Mouse (Mus musculus) thymus, postnatal 25 days (tissue): ENCODE results near the gene Tnpo2.
A peak's percentile ranks its signal among the peaks of the same experiment; 100 is the strongest.
"Not testable (repeated sequence)": the region's sequence is repeated elsewhere in the genome, so short reads cannot be mapped to it uniquely, and the experiment has no call there.

ENCODE experiments used
- DNase-seq: peaks from one replicate; pipeline ENCODE4 v3.0.0; 2022

Gene Tnpo2

DNA sequence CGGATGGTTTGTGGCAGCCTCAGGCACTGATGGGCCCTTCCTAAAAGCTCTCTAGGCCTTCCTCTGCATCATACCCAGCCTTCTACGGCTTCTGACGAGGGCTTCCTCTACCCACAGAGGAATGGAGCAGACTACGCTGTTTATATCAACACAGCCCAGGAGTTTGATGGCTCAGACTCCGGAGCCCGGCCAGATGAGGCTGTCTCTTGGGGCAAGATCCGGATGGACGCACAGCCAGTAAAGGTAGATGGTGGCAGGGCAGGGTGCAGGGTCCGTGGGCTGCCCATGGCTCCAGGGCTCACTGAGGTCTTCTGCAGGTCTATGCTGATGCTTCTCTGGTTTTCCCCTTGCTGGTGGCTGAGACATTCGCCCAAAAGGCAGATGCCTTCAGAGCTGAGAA, 37.9 kb downstream of the Tnpo2 start:
- no peak for DNase-seq

GRCm38 (mm10) chr8:85076001-85076400, 39.3 kb downstream of the Tnpo2 start:
- DNase-seq = no peak

GRCm38 (mm10) chr8:85076993-85077392, 40.3 kb downstream of the Tnpo2 start:
- DNase-seq = peak; percentile 76

- no peak for DNase-seq
Observed at GRCm38 (mm10) chr8:85080214-85080531, 43.5 kb downstream of the Tnpo2 start.

DNA sequence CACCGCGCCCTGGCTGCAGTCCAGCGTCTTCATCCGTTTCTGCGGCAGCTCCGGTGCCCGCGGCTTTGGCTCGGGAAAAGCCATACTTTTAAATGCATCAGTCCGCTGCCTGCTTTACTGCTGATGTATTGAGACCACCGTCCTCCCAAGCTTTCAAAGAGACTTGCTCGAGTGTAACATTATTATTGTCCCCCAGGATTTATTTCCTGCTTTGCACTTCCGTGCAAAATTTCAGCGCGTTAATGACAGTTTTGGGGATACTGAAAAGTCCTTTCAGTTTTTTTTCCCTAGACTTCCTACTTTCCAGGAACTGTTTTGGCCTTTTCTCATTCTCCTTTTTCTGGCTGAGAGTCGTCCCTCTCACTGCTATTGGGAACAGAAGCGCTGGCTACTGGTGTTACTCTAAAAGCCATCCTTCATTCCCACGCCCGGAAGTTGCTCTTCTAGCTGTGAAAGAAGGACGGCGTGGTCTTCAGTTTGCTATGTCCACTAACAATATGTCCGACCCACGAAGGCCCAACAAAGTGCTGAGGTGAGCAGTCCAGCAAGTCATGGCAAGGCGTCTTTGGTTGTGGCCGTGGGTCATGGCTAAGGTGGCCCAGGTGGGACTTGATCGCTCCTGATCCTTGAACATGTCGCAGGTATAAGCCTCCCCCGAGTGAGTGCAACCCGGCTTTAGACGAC, 44.0 kb downstream of the Tnpo2 start, which contains the start of gene Wdr83os:
Gene Wdr83os, plus strand, starts transcription at position 209 of the 684 bp plus-strand sequence.
- peak; percentile 51 for DNase-seq

GRCm38 (mm10) chr8:85081216-85081555, 44.5 kb downstream of the Tnpo2 start, which contains the start of gene Wdr83:
TSS of gene Wdr83 (minus strand) at chr8:85081306.
- peak; percentile 80 for DNase-seq

DNA sequence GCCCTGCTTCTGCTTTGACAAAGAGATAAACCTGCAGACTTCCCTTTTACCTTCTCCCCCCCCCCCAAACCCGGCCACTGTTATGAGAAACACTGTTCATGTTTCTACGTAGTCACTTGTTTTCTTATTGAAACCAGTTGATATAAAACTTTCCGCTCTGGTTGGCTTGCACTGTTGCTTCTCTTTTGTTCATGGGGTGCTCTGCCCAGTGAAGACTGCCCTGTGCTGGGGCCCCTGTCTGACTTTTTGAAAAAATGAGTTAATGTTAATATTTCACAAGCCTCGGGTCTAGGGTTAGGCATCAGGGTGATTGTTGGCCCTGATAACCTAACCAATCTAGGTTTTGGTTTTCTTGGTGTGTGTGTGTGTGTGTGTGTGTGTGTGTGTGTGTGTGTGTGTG, 45.5 kb downstream of the Tnpo2 start:
- DNase-seq = not testable (repeated sequence)

DNA sequence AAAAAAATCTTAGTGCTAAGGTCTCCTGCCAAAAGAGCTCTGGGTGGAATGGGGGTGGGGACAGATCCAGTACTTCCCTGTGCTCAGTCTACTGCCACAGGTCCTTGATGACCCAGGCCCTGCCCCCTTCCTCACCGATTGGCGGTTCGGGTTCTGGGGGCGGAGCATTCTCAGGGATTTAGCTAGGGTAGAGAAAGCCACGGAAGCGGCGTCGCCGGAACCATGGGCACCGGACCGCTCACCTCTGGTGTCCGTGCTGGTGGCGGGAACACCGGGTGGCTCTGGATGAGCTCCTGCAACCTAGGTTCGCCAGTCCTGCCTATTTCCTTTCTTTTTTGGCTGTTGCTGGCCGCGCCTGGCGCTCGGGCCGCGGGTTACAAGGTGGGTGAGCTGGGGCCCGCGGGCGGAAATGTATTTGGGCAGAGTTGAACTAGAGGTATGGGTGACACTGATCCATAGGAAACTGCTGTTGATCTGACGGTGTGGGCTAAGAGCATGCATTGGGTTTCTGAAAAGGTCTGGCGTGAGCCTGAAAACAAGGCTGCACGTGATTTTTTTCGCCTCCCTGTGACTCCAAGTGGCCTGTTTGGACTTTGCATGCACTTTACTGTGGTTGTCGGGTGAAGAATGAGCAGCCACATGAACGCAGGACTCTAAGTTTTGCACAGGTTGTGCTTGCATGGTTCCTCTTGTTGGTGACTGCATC, 46.5 kb downstream of the Tnpo2 start, which contains the start of gene Man2b1:
Gene Man2b1, plus strand, starts transcription at position 163 of the 706 bp plus-strand sequence.
- peak; percentile 87 for DNase-seq

DNA sequence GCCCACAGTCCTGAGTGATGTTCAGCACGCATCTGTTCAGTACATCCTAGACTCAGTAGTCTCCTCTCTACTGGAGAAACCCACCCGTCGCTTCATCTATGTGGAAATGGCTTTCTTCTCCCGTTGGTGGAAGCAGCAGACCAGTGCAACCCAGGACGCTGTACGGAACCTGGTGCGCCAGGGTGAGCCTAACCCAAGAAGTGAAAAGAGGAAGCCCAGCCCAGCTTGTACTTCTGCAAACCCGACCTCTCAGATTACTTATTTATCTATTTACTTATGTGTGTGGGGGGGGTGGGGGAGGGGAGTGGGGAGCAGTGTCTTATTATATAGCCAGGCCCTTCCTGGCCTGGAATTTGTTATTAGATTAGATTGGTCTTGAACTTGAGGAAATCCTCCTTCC, 47.9 kb downstream of the Tnpo2 start:
- no peak for DNase-seq

DNA sequence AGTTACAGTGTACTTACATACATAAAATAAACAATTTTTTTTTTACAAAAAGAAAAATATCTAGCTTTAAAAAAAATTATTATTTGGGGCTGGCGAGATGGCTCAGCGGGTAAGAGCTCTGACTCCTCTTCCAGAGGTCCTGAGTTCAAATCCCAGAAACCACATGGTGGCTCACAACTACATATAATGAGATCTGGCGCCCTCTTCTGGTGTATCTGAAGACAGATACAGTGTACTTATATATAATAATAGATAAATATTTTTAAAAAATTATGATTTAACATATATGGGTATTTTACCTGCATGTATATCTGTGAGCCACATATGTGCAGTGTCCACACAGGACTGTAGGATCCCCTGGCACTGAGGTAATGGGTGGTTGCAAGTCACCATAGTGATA, 49.5 kb downstream of the Tnpo2 start:
- DNase-seq = no peak

DNA sequence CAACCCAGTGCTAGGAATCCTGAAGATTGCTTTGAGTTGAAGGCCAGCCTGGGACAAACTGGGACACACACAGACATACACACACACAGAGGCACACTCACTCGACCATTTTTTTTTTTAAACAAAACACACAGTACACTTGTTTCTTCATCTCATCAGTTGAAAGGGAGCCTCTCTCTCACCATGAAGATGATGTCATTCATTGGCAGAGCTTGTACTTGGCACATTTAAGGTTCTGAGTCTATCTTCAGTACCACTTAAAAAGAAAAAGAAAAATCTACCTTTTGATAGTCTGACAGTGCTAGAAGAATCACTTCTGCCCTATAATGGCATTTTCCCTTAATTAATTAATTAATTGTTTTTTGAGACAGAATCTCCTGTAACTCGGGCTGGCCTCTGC, 52.1 kb downstream of the Tnpo2 start:
- no peak for DNase-seq

DNA sequence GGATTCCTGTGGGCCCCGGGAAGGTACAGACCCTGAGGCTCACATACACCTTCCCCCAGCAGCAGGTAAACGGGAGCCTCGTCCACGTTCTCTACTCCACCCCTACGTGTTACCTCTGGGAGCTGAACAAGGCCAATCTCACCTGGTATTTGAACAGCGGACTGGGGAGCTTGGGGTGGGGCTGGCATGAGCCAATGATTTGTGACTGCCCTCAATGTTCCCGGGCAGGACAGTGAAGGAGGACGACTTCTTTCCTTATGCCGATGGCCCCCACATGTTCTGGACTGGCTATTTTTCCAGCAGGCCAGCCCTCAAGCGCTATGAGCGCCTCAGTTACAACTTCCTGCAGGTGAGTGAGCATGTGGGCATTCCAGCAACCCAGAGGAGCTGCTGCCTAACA, 54.1 kb downstream of the Tnpo2 start:
- no peak for DNase-seq

DNA sequence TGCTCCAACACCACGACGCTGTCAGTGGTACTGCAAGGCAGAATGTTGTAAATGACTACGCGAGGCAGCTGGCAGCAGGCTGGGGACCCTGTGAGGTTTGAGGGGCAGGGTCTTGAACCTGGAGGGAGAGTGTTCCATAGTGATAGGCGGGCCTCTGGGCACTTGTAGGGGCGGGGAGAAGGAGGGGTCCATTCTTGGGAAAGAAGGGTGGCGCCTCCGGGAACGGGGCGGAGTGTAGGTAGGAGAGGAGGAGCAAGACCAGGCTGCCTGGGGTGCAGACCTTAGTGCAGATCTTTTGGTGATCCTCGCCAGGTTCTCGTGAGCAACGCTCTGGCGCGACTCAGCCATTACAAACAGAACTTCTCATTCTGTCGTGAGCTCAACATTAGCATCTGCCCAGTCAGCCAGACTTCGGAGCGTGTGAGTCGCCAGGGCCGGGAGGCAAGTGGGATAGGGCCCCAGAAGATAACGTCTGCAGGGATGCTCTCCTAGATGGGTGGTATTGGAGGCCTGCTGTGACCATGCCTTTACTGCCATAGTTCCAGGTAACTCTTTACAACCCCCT, 54.9 kb downstream of the Tnpo2 start:
- DNase-seq = no peak

DNA sequence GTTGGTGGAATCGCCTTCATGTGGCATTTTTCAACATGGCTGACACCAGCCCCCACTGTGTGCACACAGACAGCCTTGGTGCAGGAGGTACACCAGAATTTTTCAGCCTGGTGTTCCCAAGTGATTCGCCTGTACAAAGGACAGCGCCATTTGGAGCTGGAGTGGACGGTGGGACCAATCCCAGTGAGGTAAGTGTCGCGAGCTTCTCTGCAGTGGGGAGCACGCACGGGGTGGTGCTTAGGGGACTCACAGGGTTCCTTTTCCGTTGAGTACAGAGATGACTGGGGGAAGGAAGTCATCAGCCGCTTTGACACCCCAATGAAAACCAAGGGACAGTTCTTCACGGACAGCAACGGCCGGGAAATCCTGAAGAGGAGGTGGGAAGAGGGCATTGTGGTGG, 58.3 kb downstream of the Tnpo2 start:
- DNase-seq = no peak

DNA sequence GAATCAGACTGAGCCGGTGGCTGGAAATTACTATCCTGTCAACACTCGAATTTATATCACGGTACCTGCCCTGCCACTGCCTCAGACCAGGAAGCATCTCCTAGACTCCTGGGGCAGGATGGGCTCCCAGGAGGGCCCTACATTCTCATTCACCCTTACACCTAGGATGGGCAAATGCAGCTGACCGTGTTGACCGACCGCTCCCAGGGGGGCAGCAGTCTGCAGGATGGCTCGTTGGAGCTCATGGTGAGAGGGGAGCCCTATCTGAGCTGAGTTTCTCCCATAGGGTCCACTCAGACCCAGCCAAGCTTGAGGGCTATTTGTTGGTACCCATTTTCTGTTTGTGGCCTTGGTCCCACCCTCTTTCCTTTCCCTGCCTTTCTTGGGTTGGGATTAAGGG, 58.9 kb downstream of the Tnpo2 start:
- no peak for DNase-seq

DNA sequence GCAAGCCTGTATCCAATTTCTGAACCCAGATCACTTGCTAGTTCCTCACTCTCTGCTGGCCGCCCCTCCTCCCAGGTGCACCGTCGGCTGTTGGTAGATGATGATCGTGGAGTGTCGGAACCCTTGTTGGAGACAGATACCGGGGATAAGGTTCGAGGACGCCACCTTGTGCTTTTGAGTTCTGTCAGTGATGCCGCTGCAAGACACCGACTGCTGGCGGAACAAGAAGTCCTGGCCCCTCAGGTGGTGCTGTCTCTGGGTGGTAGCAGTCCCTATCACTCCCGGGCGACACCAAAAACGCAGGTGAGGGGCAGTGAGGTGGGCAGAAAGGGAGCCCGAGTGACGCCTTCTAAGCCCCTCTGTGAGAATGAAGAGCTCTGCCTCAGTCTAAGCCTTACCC, 59.5 kb downstream of the Tnpo2 start:
- DNase-seq = no peak

- no peak for DNase-seq
Observed at GRCm38 (mm10) chr8:85096850-85097249, 60.1 kb downstream of the Tnpo2 start.

DNA sequence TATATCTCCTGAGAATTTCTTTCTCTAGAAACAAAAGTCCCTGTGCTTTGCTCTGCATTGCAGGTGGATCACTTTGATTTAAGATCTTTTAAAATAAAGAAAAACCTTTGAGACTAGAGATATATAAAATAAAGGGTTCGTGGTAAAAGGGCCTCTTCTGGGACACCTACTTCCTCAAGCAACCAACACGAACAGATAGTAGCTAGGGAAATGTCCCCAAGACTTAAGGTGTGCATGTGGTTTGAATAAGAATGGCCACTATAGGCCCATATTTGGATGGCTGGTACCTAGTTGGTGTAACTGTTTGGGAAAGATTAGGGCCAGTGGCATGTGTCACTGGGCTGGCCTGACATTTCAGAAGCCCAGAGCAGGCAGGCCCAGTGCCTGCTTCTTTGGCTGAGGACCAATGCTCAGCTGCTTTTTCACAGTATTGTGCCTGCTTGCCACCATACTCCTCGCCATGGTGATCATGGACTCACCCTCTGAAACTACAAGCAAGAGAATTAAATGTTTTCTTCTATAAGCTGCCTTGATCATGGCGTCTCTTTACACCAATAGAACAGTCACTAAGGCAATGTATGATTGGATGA, 63.5 kb downstream of the Tnpo2 start:
- no peak for DNase-seq
